Mouse (Mus musculus): Measurements from ENCODE around the gene Gsto1. TPM values are rescaled to one million over a fixed set of nuclear protein-coding genes. Genes with fewer than 3 reads are reported as not detected.

Gene Gsto1
- polyA plus RNA-seq, 1 experiment = 125 TPM

DNA sequence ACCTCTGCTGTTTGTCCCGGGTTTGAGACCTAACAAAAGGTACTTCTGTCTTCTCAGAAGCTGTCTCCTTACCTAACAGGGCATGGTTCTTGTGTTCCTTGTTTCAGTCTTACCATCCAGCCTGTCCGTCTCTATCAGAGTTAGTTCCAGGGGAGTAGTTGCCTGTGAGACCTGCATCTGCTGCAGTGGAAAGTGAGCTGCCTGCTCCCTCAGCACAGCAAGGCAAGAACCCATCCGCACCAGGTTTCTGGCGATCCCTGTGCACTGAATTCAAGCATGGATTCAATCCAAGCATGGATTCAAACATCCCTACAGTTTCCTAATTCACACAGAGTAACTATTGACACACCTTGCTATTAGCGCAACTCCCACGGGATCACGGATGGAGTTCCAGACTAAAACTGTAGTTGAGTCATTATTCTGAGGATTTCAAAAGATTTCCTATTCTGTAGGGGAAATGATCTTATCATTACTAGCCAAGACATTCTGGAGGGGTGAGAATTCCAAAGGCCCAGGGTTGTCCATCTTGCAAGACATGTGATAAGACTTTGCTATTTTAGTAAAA is 15.4 kb downstream of the Gsto1 start:
- Histone ChIP-seq H3K4me1 (ENCODE audit: control insufficient read depth, insufficient read depth, low read length) (no peaks in the 10 kb centered on the region), H3K4me3 (ENCODE audit: low read depth, low read length) (no peak overlapping the region)
- TF ChIP-seq EP300 (IDR thresholded peaks at IDR 0.05; ENCODE audit: insufficient read depth, low read depth, low read length) (no peak), POLR2A (IDR thresholded peaks at IDR 0.05; ENCODE audit: insufficient read depth, low read length) (no peak), CTCF (IDR thresholded peaks at IDR 0.05; ENCODE audit: low read depth, low read length) (no peak)

DNA sequence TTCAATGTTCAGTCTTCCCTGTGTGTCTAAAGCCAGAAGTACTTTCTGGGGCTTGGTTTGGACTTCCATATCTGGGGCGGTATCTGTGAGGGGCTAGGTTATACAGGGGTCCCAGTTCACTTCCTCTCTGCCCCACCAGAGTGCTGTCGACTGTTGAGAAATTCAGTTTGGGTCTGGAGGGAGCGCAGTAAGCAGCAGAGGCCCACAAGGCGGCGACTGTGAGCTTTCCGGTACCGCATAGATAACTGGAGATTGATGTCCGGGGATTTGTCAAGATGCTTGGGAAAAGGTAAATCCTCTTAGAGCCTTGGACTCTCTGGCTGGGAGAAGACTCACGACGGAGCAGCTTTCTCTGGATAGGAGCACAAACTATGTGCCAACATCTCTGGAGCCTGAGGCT is 16.7 kb downstream of the Gsto1 start:
- Histone ChIP-seq H3K4me1 (ENCODE audit: control insufficient read depth, insufficient read depth, low read length) (no peaks in the 10 kb centered on the region), H3K4me3 (ENCODE audit: low read depth, low read length) (no peak overlapping the region)

More for the DNA sequence above, 15.4 kb downstream of the Gsto1 start:
- Histone ChIP-seq H3K36me3 (ENCODE audit: control insufficient read depth, insufficient read depth, low read length, poor library complexity, severe bottlenecking) (no peaks in the 10 kb centered on the region), H3K9ac (ENCODE audit: low read depth, poor library complexity, severe bottlenecking) (no peak overlapping the region), H3K27me3 (ENCODE audit: control insufficient read depth, insufficient read depth, low read length, poor library complexity, severe bottlenecking) (no peaks in the 10 kb centered on the region; the same call in 1 of the 2 replicates), H3K27ac (ENCODE audit: insufficient read depth, low read length) (no peak overlapping the region), H3K9me3 (replicated peaks; ENCODE audit: control insufficient read depth, insufficient read depth, low read length, poor library complexity, severe bottlenecking) (no peaks in the 10 kb centered on the region)

DNA sequence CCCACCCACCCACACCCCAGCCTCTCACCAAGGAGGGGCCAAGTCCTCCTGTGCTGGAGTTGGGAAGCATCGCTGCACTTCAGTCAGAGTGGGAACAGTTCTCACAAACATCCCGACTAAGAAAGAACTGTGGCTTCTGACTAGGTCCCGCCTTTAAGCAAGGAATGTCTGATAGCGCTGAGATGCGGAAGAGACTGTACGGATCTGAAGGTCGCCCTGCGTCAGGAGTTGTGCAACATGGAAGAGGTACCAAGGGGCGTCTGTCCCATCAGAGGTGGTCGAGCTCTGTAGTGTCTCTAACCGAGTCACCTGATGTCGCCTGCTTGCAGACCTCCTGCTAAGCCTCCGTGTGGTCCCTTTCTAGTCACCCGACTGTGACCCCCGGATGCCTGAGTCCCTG is 21.5 kb downstream of the Gsto1 start:
- Histone ChIP-seq H3K36me3 (ENCODE audit: control insufficient read depth, insufficient read depth, low read length, poor library complexity, severe bottlenecking) (no peaks in the 10 kb centered on the region), H3K9me3 (replicated peaks; ENCODE audit: control insufficient read depth, insufficient read depth, low read length, poor library complexity, severe bottlenecking) (no peaks in the 10 kb centered on the region), H3K27me3 (ENCODE audit: control insufficient read depth, insufficient read depth, low read length, poor library complexity, severe bottlenecking) (no peaks in the 10 kb centered on the region; the same call in 1 of the 2 replicates), H3K27ac (ENCODE audit: insufficient read depth, low read length) (no peak overlapping the region), H3K9ac (ENCODE audit: low read depth, poor library complexity, severe bottlenecking) (no peak overlapping the region), H3K4me3 (ENCODE audit: low read depth, low read length) (no peak overlapping the region), H3K4me1 (ENCODE audit: control insufficient read depth, insufficient read depth, low read length) (no peaks in the 10 kb centered on the region)
- TF ChIP-seq EP300 (IDR thresholded peaks at IDR 0.05; ENCODE audit: insufficient read depth, low read depth, low read length) (no peak), POLR2A (IDR thresholded peaks at IDR 0.05; ENCODE audit: insufficient read depth, low read length) (no peak), CTCF (IDR thresholded peaks at IDR 0.05; ENCODE audit: low read depth, low read length) (no peak)

More for the DNA sequence above, 16.7 kb downstream of the Gsto1 start:
- H3K27ac ChIP-seq (ENCODE audit: insufficient read depth, low read length) = no peak overlapping the region
- H3K27me3 ChIP-seq (ENCODE audit: control insufficient read depth, insufficient read depth, low read length, poor library complexity, severe bottlenecking) = no peaks in the 10 kb centered on the region; the same call in 1 of the 2 replicates
- no peaks in the 10 kb centered on the region for H3K9me3 ChIP-seq (replicated peaks; ENCODE audit: control insufficient read depth, insufficient read depth, low read length, poor library complexity, severe bottlenecking)
- no peak for TF ChIP-seq POLR2A (IDR thresholded peaks at IDR 0.05; ENCODE audit: insufficient read depth, low read length)
- peak; percentile 43 for TF ChIP-seq CTCF (IDR thresholded peaks at IDR 0.05; ENCODE audit: low read depth, low read length)
- TF ChIP-seq EP300 (IDR thresholded peaks at IDR 0.05; ENCODE audit: insufficient read depth, low read depth, low read length) = no peak
- H3K9ac ChIP-seq (ENCODE audit: low read depth, poor library complexity, severe bottlenecking) = no peak overlapping the region
- no peaks in the 10 kb centered on the region for H3K36me3 ChIP-seq (ENCODE audit: control insufficient read depth, insufficient read depth, low read length, poor library complexity, severe bottlenecking)

DNA sequence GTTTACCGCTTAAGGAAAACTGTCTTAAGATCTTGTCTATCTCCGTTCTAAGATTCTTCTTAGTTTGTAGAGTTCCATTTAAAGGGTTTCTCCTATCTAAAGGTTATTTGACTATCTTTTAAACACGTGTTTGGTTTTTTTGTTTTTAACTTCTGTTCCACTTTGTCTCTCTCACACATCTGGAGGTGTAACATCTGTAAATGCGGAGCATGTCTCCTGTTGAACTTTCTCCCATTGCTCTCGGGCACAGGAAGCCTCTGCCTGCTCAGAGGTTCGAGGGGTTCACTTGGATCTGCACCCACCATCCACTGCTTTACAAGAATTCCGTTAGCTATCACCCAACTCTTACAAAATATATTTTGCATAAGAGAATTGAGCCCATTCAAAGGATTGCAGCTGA is 26.8 kb downstream of the Gsto1 start:
- TF ChIP-seq EP300 (IDR thresholded peaks at IDR 0.05; ENCODE audit: insufficient read depth, low read depth, low read length) = no peak
- TF ChIP-seq CTCF (IDR thresholded peaks at IDR 0.05; ENCODE audit: low read depth, low read length) = no peak
- no peak for TF ChIP-seq POLR2A (IDR thresholded peaks at IDR 0.05; ENCODE audit: insufficient read depth, low read length)
- Histone ChIP-seq H3K4me3 (ENCODE audit: low read depth, low read length) (no peak overlapping the region), H3K27me3 (ENCODE audit: control insufficient read depth, insufficient read depth, low read length, poor library complexity, severe bottlenecking) (no peaks in the 10 kb centered on the region), H3K9me3 (replicated peaks; ENCODE audit: control insufficient read depth, insufficient read depth, low read length, poor library complexity, severe bottlenecking) (no peaks in the 10 kb centered on the region), H3K27ac (ENCODE audit: insufficient read depth, low read length) (no peak overlapping the region), H3K9ac (ENCODE audit: low read depth, poor library complexity, severe bottlenecking) (no peak overlapping the region), H3K4me1 (ENCODE audit: control insufficient read depth, insufficient read depth, low read length) (no peaks in the 10 kb centered on the region), H3K36me3 (ENCODE audit: control insufficient read depth, insufficient read depth, low read length, poor library complexity, severe bottlenecking) (no peaks in the 10 kb centered on the region)

DNA sequence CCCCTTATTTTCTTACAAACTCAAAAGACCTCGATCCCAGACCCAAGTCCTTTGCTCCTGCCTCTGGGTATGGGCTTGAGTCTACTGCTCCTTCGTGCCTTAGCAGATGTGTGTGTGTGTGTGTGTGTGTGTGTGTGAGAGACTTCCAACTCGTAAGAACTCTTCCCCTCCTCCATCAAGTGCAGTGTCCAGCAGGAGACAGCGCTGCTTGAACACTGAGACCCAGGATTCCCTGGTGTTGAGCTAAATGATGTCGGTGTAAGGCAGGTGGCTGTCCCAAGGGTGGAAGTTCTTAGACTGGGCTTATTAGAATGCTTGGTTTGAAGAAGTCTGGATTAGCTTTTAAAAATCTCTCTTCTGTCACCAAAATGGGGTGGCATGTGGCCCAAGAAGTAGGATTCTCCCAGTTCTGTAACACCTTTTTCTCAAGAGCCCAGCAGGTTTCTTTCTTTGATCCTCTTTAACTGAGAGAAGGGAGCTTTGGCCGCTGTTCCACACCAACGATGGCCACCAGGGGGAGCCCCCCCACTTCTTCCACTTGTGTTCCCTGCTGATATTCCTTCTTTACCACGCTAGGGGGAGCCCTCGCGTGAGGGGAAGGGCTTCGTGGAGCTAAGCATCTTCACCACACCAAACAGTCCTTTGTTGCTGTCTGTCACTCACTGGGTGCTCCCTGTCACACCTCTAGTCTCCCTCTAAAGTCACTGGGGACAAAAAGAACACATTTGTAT is 27.5 kb downstream of the Gsto1 start:
- H3K9ac ChIP-seq (ENCODE audit: low read depth, poor library complexity, severe bottlenecking) = no peak overlapping the region
- H3K36me3 ChIP-seq (ENCODE audit: control insufficient read depth, insufficient read depth, low read length, poor library complexity, severe bottlenecking) = no peaks in the 10 kb centered on the region
- no peak overlapping the region for H3K4me3 ChIP-seq (ENCODE audit: low read depth, low read length)
- H3K27ac ChIP-seq (ENCODE audit: insufficient read depth, low read length) = no peak overlapping the region
- TF ChIP-seq POLR2A (IDR thresholded peaks at IDR 0.05; ENCODE audit: insufficient read depth, low read length) (no peak), CTCF (IDR thresholded peaks at IDR 0.05; ENCODE audit: low read depth, low read length) (peak; percentile 100), EP300 (IDR thresholded peaks at IDR 0.05; ENCODE audit: insufficient read depth, low read depth, low read length) (no peak)
- no peaks in the 10 kb centered on the region for H3K4me1 ChIP-seq (ENCODE audit: control insufficient read depth, insufficient read depth, low read length)
- H3K9me3 ChIP-seq (replicated peaks; ENCODE audit: control insufficient read depth, insufficient read depth, low read length, poor library complexity, severe bottlenecking) = no peaks in the 10 kb centered on the region
- no peaks in the 10 kb centered on the region for H3K27me3 ChIP-seq (ENCODE audit: control insufficient read depth, insufficient read depth, low read length, poor library complexity, severe bottlenecking)

DNA sequence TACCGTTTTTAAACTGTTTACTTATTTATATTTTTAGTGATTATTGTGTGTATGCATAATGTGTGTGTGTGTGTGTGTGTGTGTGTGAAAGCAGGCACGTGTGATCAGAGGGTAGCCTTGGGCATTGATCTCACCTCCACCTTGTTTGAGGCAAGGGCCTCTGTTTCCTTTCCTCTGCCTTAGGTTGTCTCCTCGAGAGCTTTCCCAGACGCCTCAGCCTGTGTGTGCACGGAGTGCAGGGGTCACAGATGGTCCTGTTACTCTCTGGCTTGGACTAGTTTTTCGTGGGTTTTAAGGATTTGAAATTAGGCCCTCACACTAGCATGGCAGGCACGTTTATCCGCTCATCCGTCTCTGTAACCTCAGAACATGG is 28.1 kb downstream of the Gsto1 start:
- H3K9me3 ChIP-seq (replicated peaks; ENCODE audit: control insufficient read depth, insufficient read depth, low read length, poor library complexity, severe bottlenecking) = no peaks in the 10 kb centered on the region
- H3K27me3 ChIP-seq (ENCODE audit: control insufficient read depth, insufficient read depth, low read length, poor library complexity, severe bottlenecking) = no peaks in the 10 kb centered on the region
- H3K4me3 ChIP-seq (ENCODE audit: low read depth, low read length) = no peak overlapping the region
- no peaks in the 10 kb centered on the region for H3K4me1 ChIP-seq (ENCODE audit: control insufficient read depth, insufficient read depth, low read length)
- H3K36me3 ChIP-seq (ENCODE audit: control insufficient read depth, insufficient read depth, low read length, poor library complexity, severe bottlenecking) = no peaks in the 10 kb centered on the region
- no peak overlapping the region for H3K9ac ChIP-seq (ENCODE audit: low read depth, poor library complexity, severe bottlenecking)
- TF ChIP-seq POLR2A (IDR thresholded peaks at IDR 0.05; ENCODE audit: insufficient read depth, low read length) (no peak), CTCF (IDR thresholded peaks at IDR 0.05; ENCODE audit: low read depth, low read length) (no peak), EP300 (IDR thresholded peaks at IDR 0.05; ENCODE audit: insufficient read depth, low read depth, low read length) (no peak)
- H3K27ac ChIP-seq (ENCODE audit: insufficient read depth, low read length) = no peak overlapping the region

All from ES-Bruce4 (cell line).